Mouse (Mus musculus) thymus, adult 2 months (tissue): ENCODE results near the gene Osbpl2.

Source experiments
- CTCF ChIP-seq: fragments of 200-500 bp; IDR thresholded peaks from 2 replicates; pipeline ENCODE4 v1.5.1; 2012; ENCODE audit warnings: mild to moderate bottlenecking, control low read depth, low read length, moderate library complexity, borderline replicate concordance; ENCODE audit not compliant: control insufficient read depth, poor library complexity, insufficient read depth; ENCODE audit errors: extremely low read depth
- POLR2A ChIP-seq: fragments of 200-500 bp; IDR thresholded peaks from 2 replicates; pipeline ENCODE4 v1.6.1; 2012; ENCODE audit warnings: mild to moderate bottlenecking, low read length, control low read depth, moderate library complexity; ENCODE audit not compliant: control insufficient read depth, poor library complexity, insufficient read depth; ENCODE audit errors: extremely low read depth

GRCm38 (mm10) chr2:180212255-180212654 is 93.1 kb downstream of the Osbpl2 start:
- TF ChIP-seq CTCF, result no peak
- TF ChIP-seq POLR2A, result no peak
